Mouse (Mus musculus): Measurements from ENCODE around the gene Taok2.
"Not testable (repeated sequence)": the region's sequence is repeated elsewhere in the genome, so short reads cannot be mapped to it uniquely, and the experiment has no call there.

Taok2 gene

GRCm38 (mm10) chr7:126884286-126885164, at the start of gene Taok2:
Gene Taok2, minus strand, starts transcription at chr7:126884703.
- DNase-seq: peak; percentile 98

- DNase-seq: no peak
Measured at GRCm38 (mm10) chr7:126932652-126933051, 48.1 kb upstream of the Taok2 start.

- DNase-seq: peak; percentile 41
Measured at GRCm38 (mm10) chr7:126929046-126929445, 44.5 kb upstream of the Taok2 start.

- DNase-seq: peak; percentile 90
Measured at GRCm38 (mm10) chr7:126928384-126929037, 44.0 kb upstream of the Taok2 start, which contains the start of gene Kctd13. Gene Kctd13, plus strand, starts transcription at chr7:126928879.

GRCm38 (mm10) chr7:126926299-126926698, 41.8 kb upstream of the Taok2 start:
- no peak for DNase-seq

GRCm38 (mm10) chr7:126923999-126924398, 39.5 kb upstream of the Taok2 start:
- DNase-seq: no peak

GRCm38 (mm10) chr7:126922624-126923060, 38.1 kb upstream of the Taok2 start, which contains the start of gene Tmem219:
Gene Tmem219, minus strand, starts transcription at chr7:126922917.
- peak; percentile 32 for DNase-seq

- no peak for DNase-seq
Measured at GRCm38 (mm10) chr7:126921563-126921962, 37.1 kb upstream of the Taok2 start.

- no peak for DNase-seq
Measured at GRCm38 (mm10) chr7:126919973-126920372, 35.5 kb upstream of the Taok2 start.

GRCm38 (mm10) chr7:126918356-126918755, 33.9 kb upstream of the Taok2 start:
- not testable (repeated sequence) for DNase-seq

- DNase-seq: no peak
Measured at GRCm38 (mm10) chr7:126914844-126915243, 30.3 kb upstream of the Taok2 start.

- no peak for DNase-seq
Measured at GRCm38 (mm10) chr7:126905590-126905989, 21.1 kb upstream of the Taok2 start.

GRCm38 (mm10) chr7:126899781-126900180, 15.3 kb upstream of the Taok2 start:
- DNase-seq: not testable (repeated sequence)

- DNase-seq: peak; percentile 98
Measured at GRCm38 (mm10) chr7:126898102-126898990, 13.8 kb upstream of the Taok2 start.

- DNase-seq: no peak
Measured at GRCm38 (mm10) chr7:126897390-126898101, 13.0 kb upstream of the Taok2 start.

- no peak for DNase-seq
Measured at GRCm38 (mm10) chr7:126896912-126897311, 12.4 kb upstream of the Taok2 start.

GRCm38 (mm10) chr7:126888852-126889251, 4.3 kb upstream of the Taok2 start:
- DNase-seq: no peak

- DNase-seq: no peak
Measured at GRCm38 (mm10) chr7:126887281-126887680, 2.8 kb upstream of the Taok2 start.

- no peak for DNase-seq
Measured at GRCm38 (mm10) chr7:126883731-126884181, 747 bp downstream of the Taok2 start.

GRCm38 (mm10) chr7:126881040-126881439, 3.5 kb downstream of the Taok2 start:
- DNase-seq: no peak

- no peak for DNase-seq
Measured at GRCm38 (mm10) chr7:126877239-126877638, 7.3 kb downstream of the Taok2 start.

- no peak for DNase-seq
Measured at GRCm38 (mm10) chr7:126870520-126870891, 14.0 kb downstream of the Taok2 start.
